Mouse (Mus musculus): Measurements from ENCODE around the gene Hist1h4d. TPM values are rescaled to one million over a fixed set of nuclear protein-coding genes. Genes with fewer than 3 reads are reported as not detected.

The Hist1h4d gene
- total RNA-seq, 2 experiments from 2014 or later: 183 to 195 TPM

Other genes with a start within 250 kb of the Hist1h4d start
- gene Zfp322a, start 212.4 kb upstream of the Hist1h4d start, total RNA-seq (2023): 10 to 100 TPM; 20.6 to 20.7 TPM
- gene Abt1, start 157.7 kb upstream of the Hist1h4d start, total RNA-seq (2023): 10 to 100 TPM; 17.4 to 18.2 TPM
- gene Btn1a1, start 115.7 kb upstream of the Hist1h4d start, total RNA-seq (2023): not detected
- under 1 TPM; 0.65 to 0.67 TPM for gene Btn2a2, start 92.7 kb upstream of the Hist1h4d start, total RNA-seq (2023)
- 100 to 1,000 TPM; 457 TPM for gene Hist1h4h, start 50.5 kb upstream of the Hist1h4d start, total RNA-seq (2023)
- 10 to 100 TPM; 21.3 to 28.8 TPM for gene Hist1h2af, start 47.7 kb upstream of the Hist1h4d start, total RNA-seq (2023)
- 1 to 10 TPM; 1.4 to 6.9 TPM for gene Hist1h3g, start 46.2 kb upstream of the Hist1h4d start, total RNA-seq (2023)
- gene Hist1h2bh, start 38.2 kb upstream of the Hist1h4d start, total RNA-seq (2023): 10 to 100 TPM; 10.0 to 13.0 TPM
- 100 to 1,000 TPM; 111 to 119 TPM for gene Hist1h3f, start 37.5 kb upstream of the Hist1h4d start, total RNA-seq (2023)
- gene Hist1h4f, start 29.9 kb upstream of the Hist1h4d start, total RNA-seq (2023): 10 to 100 TPM; 55.2 to 82.9 TPM
- 10 to 100 TPM; 31.1 to 36.2 TPM for gene Hist1h1d, start 28.3 kb upstream of the Hist1h4d start, total RNA-seq (2023)
- gene Hist1h3e, start 19.2 kb upstream of the Hist1h4d start, total RNA-seq (2023): 100 to 1,000 TPM; 326 to 342 TPM
- gene Hist1h2ae, start 10.4 kb upstream of the Hist1h4d start, total RNA-seq (2023): 10 to 100 TPM; 29.2 to 42.2 TPM
- gene Hist1h2bg, start 10.2 kb upstream of the Hist1h4d start, total RNA-seq (2023): 100 to 1,000 TPM; 649 to 669 TPM
- gene Hist1h2bf, start 7.4 kb upstream of the Hist1h4d start, total RNA-seq (2023): 100 to 1,000 TPM; 327 to 367 TPM
- 10 to 100 TPM; 42.6 to 61.1 TPM for gene Hist1h2ad, start 7.2 kb upstream of the Hist1h4d start, total RNA-seq (2023)
- gene Hist1h3d, start 5.8 kb upstream of the Hist1h4d start, total RNA-seq (2023): 10 to 100 TPM; 40.0 to 45.0 TPM
- gene Hist1h2be, start 39.5 kb downstream of the Hist1h4d start, total RNA-seq (2023): 10 to 100 TPM; 41.6 to 47.3 TPM
- 100 to 1,000 TPM; 385 to 413 TPM for gene Hist1h1e, start 41.0 kb downstream of the Hist1h4d start, total RNA-seq (2023)
- gene Hist1h2ac, start 102.3 kb downstream of the Hist1h4d start, total RNA-seq (2023): 10 to 100 TPM; 12.5 to 15.6 TPM
- 10 to 100 TPM; 24.1 to 30.1 TPM for gene Hist1h2bc, start 102.6 kb downstream of the Hist1h4d start, total RNA-seq (2023)
- gene Hist1h1t, start 114.2 kb downstream of the Hist1h4d start, total RNA-seq (2023): under 1 TPM; 0.65 to 0.84 TPM
- gene Hist1h4c, start 116.9 kb downstream of the Hist1h4d start, total RNA-seq (2023): 100 to 1,000 TPM; 222 to 255 TPM
- 1 to 10 TPM in 1 of 2 experiments, not detected in 1; 1.9 TPM for gene Hfe, start 129.3 kb downstream of the Hist1h4d start, total RNA-seq (2023)
- 1,000 to 10,000 TPM in 1 of 2 experiments, 100 to 1,000 TPM in 1; 877 to 1,039 TPM for gene Hist1h1c, start 157.2 kb downstream of the Hist1h4d start, total RNA-seq (2023)
- 1 to 10 TPM; 6.8 to 7.4 TPM for gene Hist1h3c, start 164.0 kb downstream of the Hist1h4d start, total RNA-seq (2023)
- 10 to 100 TPM; 85.2 to 91.3 TPM for gene Hist1h2bb, start 165.1 kb downstream of the Hist1h4d start, total RNA-seq (2023)
- 100 to 1,000 TPM; 102 to 130 TPM for gene Hist1h2ab, start 169.5 kb downstream of the Hist1h4d start, total RNA-seq (2023)
- gene Hist1h3b, start 170.7 kb downstream of the Hist1h4d start, total RNA-seq (2023): 10 to 100 TPM; 41.3 to 45.0 TPM
- gene Hist1h4b, start 175.4 kb downstream of the Hist1h4d start, total RNA-seq (2023): 100 to 1,000 TPM in 1 of 2 experiments, 10 to 100 TPM in 1; 90.1 to 106 TPM
- gene Hist1h4a, start 179.6 kb downstream of the Hist1h4d start, total RNA-seq (2023): 100 to 1,000 TPM; 142 to 168 TPM
- gene Hist1h3a, start 180.8 kb downstream of the Hist1h4d start, total RNA-seq (2023): 100 to 1,000 TPM; 448 to 459 TPM
- 10 to 100 TPM; 39.6 TPM for gene Hist1h1a, start 182.1 kb downstream of the Hist1h4d start, total RNA-seq (2023)
- not detected for gene Trim38, start 188.3 kb downstream of the Hist1h4d start, total RNA-seq (2023)
- gene Slc17a2, start 225.4 kb downstream of the Hist1h4d start, total RNA-seq (2023): not detected

All from B cell, adult 67 days (primary cell).